Mouse (Mus musculus) cerebellum, adult 2 months (tissue): ENCODE measurements around the gene Akain1.

ENCODE experiments used
- CTCF ChIP-seq: fragments of 200-500 bp; IDR thresholded peaks from 2 replicates; pipeline ENCODE4 v1.5.1; 2011; ENCODE audit warnings: low read depth, mild to moderate bottlenecking, control low read depth, low read length, moderate library complexity, borderline replicate concordance; ENCODE audit not compliant: insufficient read depth
- POLR2A ChIP-seq: fragments of 200-500 bp; IDR thresholded peaks from 2 replicates; pipeline ENCODE4 v1.6.1; 2011; ENCODE audit warnings: low read length, control low read depth, borderline replicate concordance; ENCODE audit not compliant: insufficient read depth

DNA sequence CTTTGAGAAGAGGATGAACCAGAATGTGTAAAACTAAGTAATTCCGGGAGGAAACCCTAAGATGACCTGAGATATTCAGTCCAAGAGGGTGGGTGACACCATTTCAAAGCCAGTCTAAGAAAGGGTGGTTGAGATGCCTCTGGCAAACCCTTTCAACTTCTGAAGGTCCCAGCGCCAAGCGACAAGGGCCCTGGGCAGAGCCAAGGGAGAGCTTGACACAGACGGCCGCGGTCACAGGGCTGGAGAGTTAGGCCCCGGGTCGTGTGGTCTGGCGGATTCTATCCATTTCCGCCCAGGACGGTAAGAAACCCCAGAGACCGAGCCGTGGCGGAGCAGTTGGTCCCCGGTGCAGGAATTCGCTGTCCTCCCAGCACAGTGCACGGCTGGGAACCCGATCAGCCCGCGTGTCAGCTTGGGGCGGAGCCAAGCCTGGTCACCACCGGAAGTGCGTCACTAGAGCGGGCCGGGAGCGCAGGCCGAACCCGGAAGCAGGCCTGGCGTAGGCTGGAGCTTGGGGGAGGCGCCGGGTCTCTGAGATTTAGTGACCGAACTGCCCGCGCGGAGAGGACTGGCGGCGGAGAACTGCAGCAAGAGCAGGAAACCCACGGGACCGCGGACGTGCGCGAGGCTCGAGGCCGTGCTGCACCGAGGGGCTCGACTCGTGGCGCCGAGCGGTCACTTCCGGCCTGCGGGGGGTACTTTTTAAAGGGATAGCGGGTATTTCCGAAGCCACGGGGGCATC, 22.0 kb upstream of the Akain1 start:
- TF ChIP-seq CTCF (no peak), POLR2A (peak; percentile 84)
